Mouse (Mus musculus): Measurements from ENCODE around the gene Rtkn.

Gene Rtkn

DNA sequence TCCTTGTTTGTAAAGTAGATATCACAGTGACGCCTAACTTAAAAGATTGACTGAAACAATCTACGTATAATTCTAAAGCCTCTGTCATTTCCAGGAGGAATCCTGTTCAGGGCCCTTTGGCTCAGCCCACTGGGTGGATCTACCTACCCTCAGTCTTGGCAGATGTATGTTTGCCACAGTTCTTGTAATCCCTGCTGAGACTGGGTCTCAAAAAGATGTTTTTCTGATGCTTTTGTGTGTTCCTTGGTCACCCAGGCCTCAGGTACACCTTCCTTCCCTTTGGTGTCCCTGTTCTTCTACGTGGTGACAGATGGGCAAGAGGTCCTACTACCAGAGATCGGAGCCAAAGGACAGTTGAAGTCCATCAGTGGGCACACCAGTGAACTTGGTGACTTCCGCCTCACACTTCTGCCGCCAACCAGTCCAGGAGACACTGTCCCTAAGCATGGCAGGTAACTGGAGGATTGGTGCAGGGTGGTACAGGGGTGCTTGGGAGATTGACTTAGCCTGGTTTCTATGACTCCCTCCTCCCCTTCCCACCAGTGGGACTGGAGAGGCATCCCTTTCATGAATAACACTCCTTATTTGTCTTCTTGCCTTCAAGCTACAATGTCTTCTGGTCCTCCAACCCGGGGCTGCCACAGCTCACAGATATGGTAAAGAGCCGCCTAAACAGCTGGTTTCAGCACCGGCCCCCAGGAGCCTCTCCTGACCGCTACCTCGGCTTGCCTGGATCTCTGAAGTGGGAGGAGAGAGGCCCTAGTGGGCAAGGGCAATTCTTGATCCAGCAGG is 18.7 kb upstream of the Rtkn start:
- no peak for DNase-seq (ENCODE audit: low spot score)

GRCm38 (mm10) chr6:83117165-83117438 is 18.2 kb upstream of the Rtkn start:
- no peak for DNase-seq (ENCODE audit: low spot score)

DNA sequence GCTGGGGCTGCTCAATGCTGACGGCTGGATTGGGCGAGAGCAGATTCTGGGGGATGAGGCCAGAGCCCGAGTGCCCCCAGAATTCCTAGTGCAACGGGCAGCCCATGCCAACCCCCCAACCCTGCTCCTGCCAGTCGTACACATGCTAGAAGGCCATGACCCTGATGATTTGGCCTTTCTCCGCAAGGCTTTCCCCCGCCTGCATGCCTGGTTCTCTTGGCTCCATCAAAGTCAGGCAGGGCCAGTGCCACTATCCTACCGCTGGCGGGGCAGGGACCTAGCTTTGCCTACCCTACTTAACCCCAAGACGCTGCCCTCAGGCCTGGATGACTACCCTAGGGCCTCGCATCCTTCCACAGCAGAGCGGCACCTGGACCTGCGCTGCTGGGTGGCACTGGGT is 17.6 kb upstream of the Rtkn start:
- DNase-seq (ENCODE audit: low spot score): no peak

- no peak for DNase-seq (ENCODE audit: low spot score)
Measured at GRCm38 (mm10) chr6:83118369-83118768, 16.9 kb upstream of the Rtkn start.

- DNase-seq (ENCODE audit: low spot score): no peak
Measured at GRCm38 (mm10) chr6:83118825-83119733, 16.2 kb upstream of the Rtkn start.

DNA sequence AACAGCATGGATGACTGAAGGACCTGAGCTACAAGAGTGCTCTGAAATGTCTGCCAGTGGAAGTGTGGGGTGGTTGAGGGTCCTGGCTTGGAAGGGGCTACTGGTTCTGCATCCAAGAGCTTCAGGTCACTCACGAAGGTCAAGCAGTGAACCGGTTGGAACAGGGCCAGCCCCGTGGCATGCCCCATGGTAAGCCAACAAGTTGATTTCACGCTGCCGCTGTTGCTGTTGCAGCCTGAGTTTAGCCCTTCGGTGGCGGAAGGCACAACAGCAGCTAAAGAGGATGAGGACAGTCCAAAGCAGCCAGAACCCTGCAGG is 15.6 kb upstream of the Rtkn start:
- DNase-seq (ENCODE audit: low spot score): no peak

GRCm38 (mm10) chr6:83120930-83121862 is 14.1 kb upstream of the Rtkn start, which contains the start of gene Wbp1:
Gene Wbp1, minus strand, starts transcription at chr6:83121559.
- peak; percentile 98 for DNase-seq (ENCODE audit: low spot score)

GRCm38 (mm10) chr6:83121863-83122710 is 13.2 kb upstream of the Rtkn start:
- no peak for DNase-seq (ENCODE audit: low spot score)

GRCm38 (mm10) chr6:83122961-83123360 is 12.3 kb upstream of the Rtkn start:
- no peak for DNase-seq (ENCODE audit: low spot score)

DNA sequence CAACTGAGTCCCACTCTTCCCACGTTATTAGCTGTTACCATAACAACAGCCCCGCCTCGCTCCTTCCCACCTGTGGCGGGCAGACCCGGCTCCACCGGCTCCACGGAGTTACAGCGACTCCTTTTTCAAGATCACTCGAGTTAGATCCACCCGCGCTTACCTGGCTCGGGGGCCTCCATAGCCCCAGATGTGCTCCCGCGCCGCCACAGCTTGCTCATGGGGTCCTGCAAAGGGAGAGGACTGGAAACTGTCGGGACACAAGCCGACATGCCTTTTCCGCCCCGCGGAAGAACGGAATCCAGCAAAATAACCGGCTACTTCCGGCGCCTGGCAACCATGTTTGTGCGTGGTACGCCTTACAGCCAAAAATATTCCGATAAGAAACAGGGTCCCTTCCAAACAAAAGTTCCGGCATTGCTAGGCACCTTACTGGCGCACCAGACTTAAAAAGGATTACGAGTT is 10.4 kb upstream of the Rtkn start:
- DNase-seq (ENCODE audit: low spot score): peak; percentile 89

- DNase-seq (ENCODE audit: low spot score): no peak
Measured at GRCm38 (mm10) chr6:83125331-83125730, 9.9 kb upstream of the Rtkn start, which contains the start of gene Ino80b. Gene Ino80b, minus strand, starts transcription at chr6:83125431.

- no peak for DNase-seq (ENCODE audit: low spot score)
Measured at GRCm38 (mm10) chr6:83127419-83127818, 7.8 kb upstream of the Rtkn start.

DNA sequence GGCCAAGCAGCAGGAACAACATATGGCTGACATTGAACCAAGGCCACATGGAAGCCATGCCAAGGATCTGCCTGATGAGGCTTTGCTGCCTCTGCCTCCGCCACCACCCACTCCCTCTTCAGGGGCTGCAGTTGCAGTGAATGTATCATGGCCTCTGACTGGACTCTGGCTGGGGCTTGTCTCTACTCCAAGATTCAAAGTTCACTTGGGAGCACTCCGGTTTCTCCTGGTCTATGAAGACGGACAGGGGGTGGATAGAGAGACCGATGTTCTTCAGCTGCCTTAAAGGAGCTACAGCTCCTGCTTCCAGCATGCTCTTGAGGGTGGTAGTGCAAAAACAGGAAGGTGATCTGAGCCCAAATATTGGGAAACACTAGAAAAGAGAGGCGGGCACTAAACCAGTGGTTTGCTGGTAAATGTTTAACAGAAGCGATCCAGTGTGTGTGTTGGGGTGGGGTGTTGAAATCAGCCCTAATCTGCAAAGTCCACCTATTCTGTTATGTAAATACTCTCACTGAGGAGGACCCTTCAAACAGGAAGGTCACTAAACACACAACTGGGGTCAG is 3.7 kb upstream of the Rtkn start:
- no peak for DNase-seq (ENCODE audit: low spot score)

DNA sequence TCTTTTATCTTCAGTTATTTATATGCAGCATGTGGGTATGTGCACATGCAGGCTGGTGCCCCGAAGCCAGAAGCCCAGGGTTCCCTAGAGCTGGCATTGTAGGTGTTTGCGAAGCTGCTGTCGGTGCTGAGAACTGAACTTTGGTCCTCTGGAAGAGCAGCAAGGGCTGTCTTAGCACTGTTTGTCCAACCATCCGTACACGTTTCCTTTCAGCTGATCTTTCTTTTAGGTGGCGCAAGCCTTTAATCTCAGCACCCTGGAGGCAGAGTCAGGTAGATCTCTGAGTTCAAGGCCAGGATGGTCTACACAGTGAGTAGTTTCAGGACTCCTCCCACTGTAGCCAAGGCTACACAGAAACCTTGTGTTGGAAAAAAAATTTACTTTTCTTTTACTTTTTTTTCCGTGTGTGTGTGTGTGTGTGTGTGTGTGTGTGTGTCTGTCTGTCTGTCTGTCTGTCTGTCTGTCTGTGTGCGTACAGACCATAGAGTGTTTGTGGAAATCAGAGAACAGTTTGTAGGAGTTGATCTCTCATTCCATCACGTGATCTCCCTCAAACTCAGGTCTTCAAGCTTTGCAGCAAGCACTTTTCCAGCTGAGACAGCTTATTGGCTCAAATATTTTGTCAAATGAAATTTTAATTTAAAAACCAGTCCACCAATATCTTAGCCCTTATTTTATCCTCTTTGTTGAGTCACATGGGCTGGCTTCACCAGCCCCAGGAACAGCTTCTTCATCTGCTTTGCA is 2.9 kb upstream of the Rtkn start:
- no peak for DNase-seq (ENCODE audit: low spot score)

GRCm38 (mm10) chr6:83134226-83134625 is 1.0 kb upstream of the Rtkn start:
- no peak for DNase-seq (ENCODE audit: low spot score)

GRCm38 (mm10) chr6:83135571-83136161 is 403 bp downstream of the Rtkn start:
- no peak for DNase-seq (ENCODE audit: low spot score)

- no peak for DNase-seq (ENCODE audit: low spot score)
Measured at GRCm38 (mm10) chr6:83136291-83136880, 1.1 kb downstream of the Rtkn start.

DNA sequence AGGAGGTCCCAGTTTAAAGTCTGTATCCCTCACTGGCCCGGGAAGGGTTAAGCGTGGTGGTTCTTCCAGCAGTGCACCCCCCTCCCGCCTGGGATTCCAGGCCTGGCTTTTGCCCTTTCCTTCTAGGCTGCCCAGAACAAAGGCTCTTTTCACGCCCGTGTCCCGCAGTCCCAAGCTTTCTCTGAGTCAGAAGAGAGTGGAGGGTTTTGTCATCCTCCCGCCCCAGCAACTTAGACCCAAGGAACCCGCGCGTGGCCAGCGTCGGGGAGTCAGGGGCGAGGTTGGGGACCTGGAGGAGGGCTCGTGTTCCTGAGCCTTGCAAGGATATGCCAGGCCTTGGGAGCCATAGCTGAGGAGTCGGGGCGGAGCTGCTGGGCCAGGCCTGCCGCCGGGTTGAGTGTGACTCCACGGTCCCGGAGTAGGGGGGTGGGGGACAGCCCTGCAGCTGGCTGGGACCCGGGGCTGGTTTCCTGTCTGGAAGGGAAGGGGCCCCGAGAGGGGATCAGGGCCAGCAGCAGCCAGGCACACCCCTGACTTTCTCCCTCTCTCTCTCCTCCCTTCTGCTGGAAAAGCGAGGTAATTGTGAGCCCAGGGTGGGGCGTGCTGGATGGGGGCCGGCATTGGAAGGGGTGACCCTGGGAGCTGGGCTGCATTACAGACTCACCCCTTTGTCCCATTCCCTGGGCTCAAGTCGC is 1.8 kb downstream of the Rtkn start:
- peak; percentile 57 for DNase-seq (ENCODE audit: low spot score)

DNA sequence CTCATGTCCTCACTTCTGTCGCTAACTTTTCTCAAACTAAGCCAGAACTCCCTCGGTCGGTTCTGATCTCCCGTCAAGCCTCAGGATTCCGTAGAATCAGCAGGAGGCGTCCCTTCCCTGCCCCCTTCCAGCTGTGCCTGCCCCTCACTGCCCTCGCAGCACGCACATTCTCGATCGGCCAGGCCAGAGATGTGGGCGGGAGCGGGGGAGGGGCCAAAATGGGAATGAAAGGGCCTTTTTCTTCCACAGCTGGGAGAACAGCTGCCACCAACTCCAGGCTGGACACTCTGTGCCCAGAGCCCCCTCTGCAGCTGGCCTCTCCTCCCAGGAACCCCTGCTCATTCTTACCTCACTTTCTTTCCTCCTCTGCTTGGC is 2.3 kb downstream of the Rtkn start:
- peak; percentile 84 for DNase-seq (ENCODE audit: low spot score)
